Mouse (Mus musculus): Measurements from ENCODE around the gene Gm29776.

- peak; percentile 29; the same call in 1 of the 2 replicates for TF ChIP-seq CTCF (conservative IDR thresholded peaks at IDR 0.05; ENCODE audit: insufficient read depth, insufficient read length, low read depth, low read length)
- TF ChIP-seq POLR2A (IDR thresholded peaks at IDR 0.05; ENCODE audit: low read depth, low read length) = no peak
Observed at GRCm38 (mm10) chr14:54686063-54686521, 12.5 kb downstream of the Gm29776 start, which contains the start of gene 1700123O20Rik.

Data from kidney, adult 2 months (tissue).